Mouse (Mus musculus) heart, postnatal 0 days (tissue): Measurements from ENCODE around the gene Lingo2.

Source experiments
- CTCF ChIP-seq: IDR thresholded peaks from 2 replicates; pipeline ENCODE4 v1.5.1; 2016; ENCODE audit warnings: antibody characterized with exemption, control low read depth, low read depth
- EP300 ChIP-seq: IDR thresholded peaks from 2 replicates; pipeline ENCODE4 v1.6.1; 2016; ENCODE audit warnings: antibody characterized with exemption, low read depth

DNA sequence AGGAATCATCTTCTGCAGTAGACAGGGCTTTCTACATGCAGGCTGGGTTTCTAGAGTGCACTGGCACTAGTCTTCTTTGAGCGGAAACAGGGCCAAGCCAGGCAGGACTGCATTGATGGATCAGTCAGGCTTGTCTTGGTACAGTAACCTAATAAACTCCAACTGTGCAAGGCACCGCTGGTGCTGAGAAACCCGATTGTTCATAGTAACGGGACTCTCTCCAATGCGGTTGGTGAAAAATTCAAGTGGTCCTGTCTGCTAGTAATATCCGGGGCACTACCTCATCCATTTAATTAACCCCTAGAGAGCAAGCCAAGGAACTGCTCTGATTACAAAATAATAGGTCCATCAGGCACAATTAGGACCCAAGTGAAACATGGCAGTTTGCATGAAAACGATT lies 1106.4 kb downstream of the Lingo2 start:
- TF ChIP-seq CTCF: no peak
- no peak for TF ChIP-seq EP300
